8 mouse cellular contexts compared by ENCODE assay signal in the genomic region with DNA sequence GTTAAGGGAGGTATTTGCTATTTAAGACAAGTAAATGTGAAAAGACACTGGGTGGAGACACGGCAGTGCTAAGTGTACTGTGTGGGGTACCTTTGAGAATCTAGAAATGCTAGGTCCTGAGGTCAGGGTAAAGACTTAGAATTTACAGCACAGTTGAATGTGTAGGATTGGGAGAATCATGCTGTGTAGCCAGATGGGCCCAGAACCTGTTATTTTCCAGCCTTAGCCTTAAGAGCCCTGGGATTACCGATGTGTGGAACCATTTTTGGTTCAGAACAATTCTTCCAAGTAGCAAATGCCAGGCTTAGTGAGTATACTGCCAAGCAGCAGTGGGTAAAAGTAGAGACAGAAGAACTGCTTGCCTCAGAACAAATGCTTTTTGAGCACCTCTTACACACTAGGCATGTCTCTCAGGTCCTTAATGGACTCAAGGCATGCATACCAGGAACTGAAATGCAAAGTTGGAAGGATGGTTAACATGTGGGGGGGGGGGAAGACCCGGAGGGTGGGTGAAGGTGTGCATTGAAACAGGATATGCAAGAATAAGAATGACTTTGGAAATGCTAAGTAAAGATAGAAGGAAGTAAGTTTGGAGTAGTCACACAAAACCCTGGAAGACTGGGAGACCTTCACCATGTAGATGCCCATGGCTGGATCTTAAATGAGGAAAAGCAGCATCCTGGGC. TPM values are rescaled to one million over a fixed set of nuclear protein-coding genes. Genes with fewer than 3 reads are reported as not detected.
DNase-seq lines count a peak whose midpoint lies in the region; ATAC-seq and TF ChIP-seq lines count a peak whose summit lies in the region.

No protein-coding gene starts in this region.

- no peak for TF ChIP-seq CTCF in cerebellum, adult 2 months (IDR thresholded peaks at IDR 0.05; ENCODE audit: borderline replicate concordance, insufficient read depth, low read depth, low read length)

- peak; percentile 42 to 64 for DNase-seq in cerebellum, adult 2 months
- no peak for DNase-seq in cerebellum, adult 8-10 months
- no peak for DNase-seq in neural tube, embryonic 11.5 days (ENCODE audit: low spot score)
- DNase-seq in neural tube, embryonic 10.5 days (ENCODE audit: extremely low spot score, low spot score): no peak
- no peak for DNase-seq in liver, embryonic 11.5 days (ENCODE audit: low spot score)
- no peak for DNase-seq in B cell, adult 2 months
- DNase-seq in adrenal gland, postnatal 36 days: no peak
- no peak for DNase-seq in gastrocnemius, postnatal 36 days

- WGBS in cerebellum, adult 2 months: 33% methylated on average over 3 of the region's 3 CpGs
- WGBS in neural tube, embryonic 11.5 days: 81% methylated on average over 3 of the region's 3 CpGs
- WGBS in liver, embryonic 11.5 days: 71% methylated on average over 3 of the region's 3 CpGs

- peaks cover 17% of the 10 kb centered on the region for H3K36me3 ChIP-seq in neural tube, embryonic 11.5 days (ENCODE audit: control insufficient read depth, insufficient read depth, low read length)
- peaks cover 32% of the 10 kb centered on the region for H3K36me3 ChIP-seq in liver, embryonic 11.5 days (ENCODE audit: control insufficient read depth, insufficient read depth, low read length)

- H3K27ac ChIP-seq in cerebellum, adult 2 months (ENCODE audit: insufficient read depth, low read length): peak overlapping the region; percentile 42
- H3K27ac ChIP-seq in neural tube, embryonic 11.5 days (ENCODE audit: low read depth, low read length): no peak overlapping the region
- no peak overlapping the region for H3K27ac ChIP-seq in liver, embryonic 11.5 days (ENCODE audit: low read depth, low read length)

- no peaks in the 10 kb centered on the region for H3K27me3 ChIP-seq in cerebellum, adult 2 months (ENCODE audit: control insufficient read depth, insufficient read depth, low read length)
- H3K27me3 ChIP-seq in neural tube, embryonic 11.5 days (ENCODE audit: control insufficient read depth, insufficient read depth, low read length): no peaks in the 10 kb centered on the region
- no peaks in the 10 kb centered on the region for H3K27me3 ChIP-seq in liver, embryonic 11.5 days (replicated peaks; ENCODE audit: control insufficient read depth, insufficient read depth, low read length)

- H3K4me3 ChIP-seq in cerebellum, adult 2 months (replicated peaks; ENCODE audit: insufficient read depth, low read depth, low read length): peak overlapping the region; percentile 80
- H3K4me3 ChIP-seq in neural tube, embryonic 11.5 days (ENCODE audit: low read depth, low read length): peak overlapping the region; percentile 67; the same call in 1 of the 2 replicates
- peak overlapping the region; percentile 96 for H3K4me3 ChIP-seq in liver, embryonic 11.5 days (ENCODE audit: low read depth, low read length)

- TF ChIP-seq POLR2A in cerebellum, adult 2 months (IDR thresholded peaks at IDR 0.05; ENCODE audit: borderline replicate concordance, insufficient read depth, low read length): no peak

- peaks cover 14% of the 10 kb centered on the region; the same call in 1 of the 2 replicates for H3K4me1 ChIP-seq in cerebellum, adult 2 months (ENCODE audit: control insufficient read depth, insufficient read depth, low read length)
- H3K4me1 ChIP-seq in neural tube, embryonic 11.5 days (ENCODE audit: control insufficient read depth, insufficient read depth, low read length): peaks cover 14% of the 10 kb centered on the region
- peaks cover 7% of the 10 kb centered on the region for H3K4me1 ChIP-seq in liver, embryonic 11.5 days (replicated peaks; ENCODE audit: control insufficient read depth, insufficient read depth, low read length)

- H3K9me3 ChIP-seq in neural tube, embryonic 11.5 days (ENCODE audit: control insufficient read depth, low read length): no peaks in the 10 kb centered on the region
- no peaks in the 10 kb centered on the region for H3K9me3 ChIP-seq in liver, embryonic 11.5 days (ENCODE audit: control insufficient read depth, low read length)

- intact Hi-C loops in gastrocnemius, postnatal 36 days (cut with DNase I): loop anchor here (2.0 kb wide), 1 partner anchor 24 kb away; a partner anchor contains a TSS

- H3K9ac ChIP-seq in neural tube, embryonic 11.5 days (ENCODE audit: low read length): peak overlapping the region; percentile 96
- H3K9ac ChIP-seq in liver, embryonic 11.5 days (ENCODE audit: low read depth, low read length): peak overlapping the region; percentile 98

- no peak for ATAC-seq in neural tube, embryonic 11.5 days (ENCODE audit: insufficient read depth, low FRiP score, low TSS enrichment)
- ATAC-seq in liver, embryonic 11.5 days (replicated peaks; ENCODE audit: low FRiP score): no peak

- peak overlapping the region; percentile 76 for H3K4me2 ChIP-seq in neural tube, embryonic 11.5 days (ENCODE audit: low read depth)
- H3K4me2 ChIP-seq in liver, embryonic 11.5 days: peak overlapping the region; percentile 84

RNA-seq across cellular contexts. Expression of a gene that starts 1.3 kb away (rescaled TPM):
- 133 TPM in 2 replicates for polyA plus RNA-seq in cerebellum, adult 2 months (2012; rRNA removed)
- polyA plus RNA-seq in neural tube, embryonic 11.5 days (2014; fragmentation: Nextera tagmentation; extraction: Ambion mirVana): 156 and 158 TPM in 2 replicates
- 151 and 154 TPM in 2 replicates for polyA plus RNA-seq in liver, embryonic 11.5 days (2014; fragmentation: Nextera tagmentation; extraction: Ambion mirVana)
- 100 to 1,000 TPM; 149 to 156 TPM for total RNA-seq in adrenal gland, postnatal 36 days (2021)
- 100 to 1,000 TPM in 1 of 2 experiments, 10 to 100 TPM in 1; 99.0 to 103 TPM for total RNA-seq in gastrocnemius, postnatal 36 days (2021)

RNA-seq across cellular contexts. Expression of a gene that starts 1.3 kb away (rescaled TPM):
- 67.9 and 69.5 TPM in 2 replicates for polyA plus RNA-seq in cerebellum, adult 2 months (2012; rRNA removed)
- 81.8 and 87.3 TPM in 2 replicates for polyA plus RNA-seq in neural tube, embryonic 11.5 days (2014; fragmentation: Nextera tagmentation; extraction: Ambion mirVana)
- polyA plus RNA-seq in liver, embryonic 11.5 days (2014; fragmentation: Nextera tagmentation; extraction: Ambion mirVana): 59.9 and 61.9 TPM in 2 replicates
- 10 to 100 TPM; 27.3 to 36.0 TPM for total RNA-seq in adrenal gland, postnatal 36 days (2021)
- 10 to 100 TPM; 11.9 to 12.3 TPM for total RNA-seq in gastrocnemius, postnatal 36 days (2021)

RNA-seq across cellular contexts. Expression of a gene that starts 10.0 kb away (rescaled TPM):
- polyA plus RNA-seq in cerebellum, adult 2 months (2012; rRNA removed): 14.7 and 17.3 TPM in 2 replicates
- polyA plus RNA-seq in neural tube, embryonic 11.5 days (2014; fragmentation: Nextera tagmentation; extraction: Ambion mirVana): not detected in 2 replicates
- polyA plus RNA-seq in liver, embryonic 11.5 days (2014; fragmentation: Nextera tagmentation; extraction: Ambion mirVana): 0.21 and 0.32 TPM in 2 replicates
- total RNA-seq in adrenal gland, postnatal 36 days (2021): not detected
- total RNA-seq in gastrocnemius, postnatal 36 days (2021): not detected

RNA-seq across cellular contexts. Expression of a gene that starts 14.4 kb away (rescaled TPM):
- 142 and 143 TPM in 2 replicates for polyA plus RNA-seq in cerebellum, adult 2 months (2012; rRNA removed)
- polyA plus RNA-seq in neural tube, embryonic 11.5 days (2014; fragmentation: Nextera tagmentation; extraction: Ambion mirVana): 67.8 and 68.7 TPM in 2 replicates
- 220 and 245 TPM in 2 replicates for polyA plus RNA-seq in liver, embryonic 11.5 days (2014; fragmentation: Nextera tagmentation; extraction: Ambion mirVana)
- 1 to 10 TPM; 1.6 to 3.2 TPM for total RNA-seq in adrenal gland, postnatal 36 days (2021)
- total RNA-seq in gastrocnemius, postnatal 36 days (2021): 10 to 100 TPM; 11.4 to 12.2 TPM

RNA-seq across cellular contexts. Expression of a gene that starts 15.7 kb away (rescaled TPM):
- polyA plus RNA-seq in cerebellum, adult 2 months (2012; rRNA removed): 29.0 and 32.0 TPM in 2 replicates
- 17.4 and 21.8 TPM in 2 replicates for polyA plus RNA-seq in neural tube, embryonic 11.5 days (2014; fragmentation: Nextera tagmentation; extraction: Ambion mirVana)
- polyA plus RNA-seq in liver, embryonic 11.5 days (2014; fragmentation: Nextera tagmentation; extraction: Ambion mirVana): 0.44 and 0.71 TPM in 2 replicates
- 1 to 10 TPM; 4.5 to 5.9 TPM for total RNA-seq in adrenal gland, postnatal 36 days (2021)
- total RNA-seq in gastrocnemius, postnatal 36 days (2021): 1 to 10 TPM in 1 of 2 experiments, under 1 TPM in 1; 0.69 to 1.1 TPM

Comparison
In these comparisons a context has a peak if more than half of its experiments do, and no peak if none do; other contexts are left out.
1. DNase-seq: peak in cerebellum, adult 2 months (2 of 2); none in cerebellum, adult 8-10 months (single experiment), neural tube, embryonic 11.5 days (single experiment), neural tube, embryonic 10.5 days (single experiment), liver, embryonic 11.5 days (single experiment), B cell, adult 2 months (0 of 2), adrenal gland, postnatal 36 days (0 of 2) and gastrocnemius, postnatal 36 days (0 of 2).
2. RNA of a gene that starts 10.0 kb away (polyA plus RNA-seq): 14.7 to 17.3 TPM in cerebellum, adult 2 months; 0.21 to 0.32 TPM in liver, embryonic 11.5 days and not detected in neural tube, embryonic 11.5 days; every median in the first group is over 10 times any median in the second.
3. Peak in every context shown above with its lines, with median percentiles within 50 percentile points of each other: H3K4me3 ChIP-seq.